Mouse (Mus musculus): ENCODE results near the gene Tmc7.

GRCm38 (mm10) chr7:118627550-118628298 lies 43.2 kb upstream of the Tmc7 start:
- TF ChIP-seq CTCF (IDR thresholded peaks at IDR 0.05; ENCODE audit: insufficient read depth, low read length): no peak
- no peak for TF ChIP-seq POLR2A (IDR thresholded peaks at IDR 0.05; ENCODE audit: borderline replicate concordance, extremely low read depth, low read depth, low read length)
